Mouse (Mus musculus): ENCODE measurements around the gene Zfp9. TPM values are rescaled to one million over a fixed set of nuclear protein-coding genes. Genes with fewer than 3 reads are reported as not detected.

Zfp9 gene
- polyA plus RNA-seq (2012; rRNA removed), result 1.3 and 1.8 TPM in 2 replicates

GRCm38 (mm10) chr6:118478957-118479708 is at the start of gene Zfp9:
TSS of gene Zfp9 (minus strand) at chr6:118479320.
- peak; percentile 70; the same call in 1 of the 2 replicates for TF ChIP-seq POLR2A (IDR thresholded peaks at IDR 0.05; ENCODE audit: borderline replicate concordance, extremely low read depth, low read depth, low read length)
- TF ChIP-seq CTCF (IDR thresholded peaks at IDR 0.05; ENCODE audit: insufficient read depth, low read length), result no peak
- WGBS, result under 1% methylated on average over 55 of the region's 57 CpGs
- peak; percentile 68 for DNase-seq

GRCm38 (mm10) chr6:118520668-118521067 is 41.5 kb upstream of the Zfp9 start:
- Histone ChIP-seq H3K4me1 (ENCODE audit: control insufficient read depth, insufficient read depth, low read length) (no peaks in the 10 kb centered on the region), H3K4me3 (replicated peaks; ENCODE audit: extremely low read depth, low read depth, low read length) (no peak overlapping the region)
- WGBS, result 93% methylated on average over 7 of the region's 7 CpGs
- DNase-seq, result no peak
- TF ChIP-seq CTCF (IDR thresholded peaks at IDR 0.05; ENCODE audit: insufficient read depth, low read length), result no peak
- TF ChIP-seq POLR2A (IDR thresholded peaks at IDR 0.05; ENCODE audit: borderline replicate concordance, extremely low read depth, low read depth, low read length), result no peak

More at GRCm38 (mm10) chr6:118478957-118479708, at the start of gene Zfp9:
- peak within 1 kb of the TSS; percentile 80 for H3K4me3 ChIP-seq (replicated peaks; ENCODE audit: extremely low read depth, low read depth, low read length)
- no peaks in the 10 kb centered on the region for H3K4me1 ChIP-seq (ENCODE audit: control insufficient read depth, insufficient read depth, low read length)

GRCm38 (mm10) chr6:118513335-118514012 is 34.4 kb upstream of the Zfp9 start:
- Histone ChIP-seq H3K4me1 (ENCODE audit: control insufficient read depth, insufficient read depth, low read length) (no peaks in the 10 kb centered on the region), H3K4me3 (replicated peaks; ENCODE audit: extremely low read depth, low read depth, low read length) (no peak overlapping the region)
- no peak for DNase-seq
- 89% methylated on average over 12 of the region's 12 CpGs for WGBS
- TF ChIP-seq CTCF (IDR thresholded peaks at IDR 0.05; ENCODE audit: insufficient read depth, low read length) (no peak), POLR2A (IDR thresholded peaks at IDR 0.05; ENCODE audit: borderline replicate concordance, extremely low read depth, low read depth, low read length) (no peak)

- Histone ChIP-seq H3K4me1 (ENCODE audit: control insufficient read depth, insufficient read depth, low read length) (no peaks in the 10 kb centered on the region), H3K4me3 (replicated peaks; ENCODE audit: extremely low read depth, low read depth, low read length) (no peak overlapping the region)
- no peak for DNase-seq
- TF ChIP-seq CTCF (IDR thresholded peaks at IDR 0.05; ENCODE audit: insufficient read depth, low read length) (no peak), POLR2A (IDR thresholded peaks at IDR 0.05; ENCODE audit: borderline replicate concordance, extremely low read depth, low read depth, low read length) (no peak)
- 81% methylated on average over 7 of the region's 7 CpGs for WGBS
Measured at GRCm38 (mm10) chr6:118499010-118499409, 19.9 kb upstream of the Zfp9 start.

GRCm38 (mm10) chr6:118482125-118482524 is 3.0 kb upstream of the Zfp9 start:
- WGBS, result 87% methylated on average over 1 of the region's 1 CpGs
- H3K4me3 ChIP-seq (replicated peaks; ENCODE audit: extremely low read depth, low read depth, low read length), result no peak overlapping the region
- H3K4me1 ChIP-seq (ENCODE audit: control insufficient read depth, insufficient read depth, low read length), result no peaks in the 10 kb centered on the region
- no peak for DNase-seq
- no peak for TF ChIP-seq CTCF (IDR thresholded peaks at IDR 0.05; ENCODE audit: insufficient read depth, low read length)
- TF ChIP-seq POLR2A (IDR thresholded peaks at IDR 0.05; ENCODE audit: borderline replicate concordance, extremely low read depth, low read depth, low read length), result no peak

- TF ChIP-seq CTCF (IDR thresholded peaks at IDR 0.05; ENCODE audit: insufficient read depth, low read length) (no peak), POLR2A (IDR thresholded peaks at IDR 0.05; ENCODE audit: borderline replicate concordance, extremely low read depth, low read depth, low read length) (no peak)
- peak overlapping the region; percentile 51 for H3K4me3 ChIP-seq (replicated peaks; ENCODE audit: extremely low read depth, low read depth, low read length)
- DNase-seq, result no peak
- H3K4me1 ChIP-seq (ENCODE audit: control insufficient read depth, insufficient read depth, low read length), result no peaks in the 10 kb centered on the region
- WGBS, result 48% methylated on average over 10 of the region's 10 CpGs
Measured at GRCm38 (mm10) chr6:118477875-118478785, 990 bp downstream of the Zfp9 start.

- Histone ChIP-seq H3K4me3 (replicated peaks; ENCODE audit: extremely low read depth, low read depth, low read length) (no peak overlapping the region), H3K4me1 (ENCODE audit: control insufficient read depth, insufficient read depth, low read length) (no peaks in the 10 kb centered on the region)
- no peak for TF ChIP-seq CTCF (IDR thresholded peaks at IDR 0.05; ENCODE audit: insufficient read depth, low read length)
- no peak for TF ChIP-seq POLR2A (IDR thresholded peaks at IDR 0.05; ENCODE audit: borderline replicate concordance, extremely low read depth, low read depth, low read length)
- WGBS, result 87% methylated on average over 15 of the region's 15 CpGs
- DNase-seq, result no peak
Measured at GRCm38 (mm10) chr6:118462069-118462705, 16.9 kb downstream of the Zfp9 start.

GRCm38 (mm10) chr6:118457726-118458125 is 21.4 kb downstream of the Zfp9 start:
- DNase-seq, result no peak
- no peak for TF ChIP-seq POLR2A (IDR thresholded peaks at IDR 0.05; ENCODE audit: borderline replicate concordance, extremely low read depth, low read depth, low read length)
- TF ChIP-seq CTCF (IDR thresholded peaks at IDR 0.05; ENCODE audit: insufficient read depth, low read length), result no peak
- WGBS, result 95% methylated on average over 1 of the region's 1 CpGs

More at GRCm38 (mm10) chr6:118457726-118458125, 21.4 kb downstream of the Zfp9 start:
- H3K4me3 ChIP-seq (replicated peaks; ENCODE audit: extremely low read depth, low read depth, low read length), result no peak overlapping the region
- H3K4me1 ChIP-seq (ENCODE audit: control insufficient read depth, insufficient read depth, low read length), result peaks cover 5% of the 10 kb centered on the region; the same call in 1 of the 2 replicates
